Mouse (Mus musculus) MEL-GATA-1-ER (cell line): Measurements from ENCODE around the gene Oser1.

Experiments
- DNase-seq: peaks from one replicate; pipeline ENCODE4 v3.0.0-alpha.2; 2012; ENCODE audit warnings: low read depth; ENCODE audit errors: extremely low read depth

The Oser1 gene

GRCm38 (mm10) chr2:163404037-163404815, 20.3 kb downstream of the Oser1 start:
- no peak for DNase-seq

- peak; percentile 70 for DNase-seq
These were observed 23.3 kb downstream of the Oser1 start for GRCm38 (mm10) chr2:163401221-163401620.

DNA sequence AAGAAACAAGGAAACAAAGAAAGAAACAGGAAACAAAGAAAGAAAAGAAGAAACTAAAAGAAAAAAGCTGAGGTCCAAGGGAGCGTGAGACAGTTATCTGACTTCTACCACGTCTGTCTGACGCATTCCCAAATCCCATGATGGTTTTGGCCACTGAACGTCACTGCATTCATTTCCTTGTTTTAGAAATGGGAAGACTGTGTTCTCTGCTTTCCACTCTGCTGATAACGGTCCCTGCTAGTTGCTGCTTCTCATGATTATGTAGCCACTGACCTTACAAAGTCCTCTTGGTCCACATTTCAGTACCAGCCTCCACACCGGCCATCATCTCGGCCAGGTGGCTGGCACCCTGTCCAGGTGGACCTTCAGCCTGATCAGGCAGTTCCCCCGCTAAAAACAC, 25.3 kb downstream of the Oser1 start:
- DNase-seq = no peak

DNA sequence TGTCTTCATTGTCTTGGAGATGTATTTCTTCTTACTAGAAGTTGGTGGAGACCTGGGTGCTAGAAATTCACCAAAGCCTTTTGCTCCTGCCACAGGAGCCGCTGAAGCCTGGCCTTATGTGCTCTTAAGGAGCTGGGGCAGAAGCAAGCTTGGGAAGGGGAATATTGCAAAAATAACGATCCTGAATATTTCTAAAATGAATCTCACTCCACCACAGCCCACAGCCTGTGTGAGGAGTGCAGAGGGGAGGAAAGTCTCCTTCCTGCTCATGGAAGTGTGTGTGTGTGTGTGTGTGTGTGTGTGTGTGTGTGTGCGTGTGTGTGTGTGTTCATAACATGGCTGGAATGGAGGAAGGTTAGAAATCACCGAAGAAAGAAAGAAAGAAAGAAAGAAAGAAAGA, 25.7 kb downstream of the Oser1 start:
- no peak for DNase-seq

GRCm38 (mm10) chr2:163397905-163398304, 26.6 kb downstream of the Oser1 start, which contains the start of gene Jph2:
Gene Jph2 (minus strand): TSS chr2:163397993.
- no peak for DNase-seq

DNA sequence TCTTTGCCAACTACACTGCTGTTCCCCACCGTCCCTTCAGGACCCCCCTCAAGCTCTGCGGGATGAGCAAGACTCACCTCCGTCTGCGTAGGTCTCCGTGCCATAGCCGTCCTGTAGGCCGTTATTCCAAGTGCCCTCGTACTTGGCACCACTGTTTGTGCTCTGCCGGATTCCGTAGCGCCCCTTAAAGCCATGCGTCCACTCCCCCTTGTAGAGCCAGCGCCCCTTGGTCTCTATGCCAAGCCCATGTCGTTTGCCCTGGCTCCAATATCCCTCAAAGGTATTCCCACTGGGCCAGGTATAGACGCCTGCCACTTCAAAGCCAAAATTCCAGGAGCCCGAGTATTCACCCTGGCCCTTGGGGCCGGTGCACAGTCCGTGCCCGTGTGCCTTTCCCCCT, 27.4 kb downstream of the Oser1 start:
- no peak for DNase-seq

- no peak for DNase-seq
These were observed 29.5 kb downstream of the Oser1 start for GRCm38 (mm10) chr2:163394977-163395376.

- no peak for DNase-seq
These were observed 30.5 kb downstream of the Oser1 start for GRCm38 (mm10) chr2:163393976-163394375.

DNA sequence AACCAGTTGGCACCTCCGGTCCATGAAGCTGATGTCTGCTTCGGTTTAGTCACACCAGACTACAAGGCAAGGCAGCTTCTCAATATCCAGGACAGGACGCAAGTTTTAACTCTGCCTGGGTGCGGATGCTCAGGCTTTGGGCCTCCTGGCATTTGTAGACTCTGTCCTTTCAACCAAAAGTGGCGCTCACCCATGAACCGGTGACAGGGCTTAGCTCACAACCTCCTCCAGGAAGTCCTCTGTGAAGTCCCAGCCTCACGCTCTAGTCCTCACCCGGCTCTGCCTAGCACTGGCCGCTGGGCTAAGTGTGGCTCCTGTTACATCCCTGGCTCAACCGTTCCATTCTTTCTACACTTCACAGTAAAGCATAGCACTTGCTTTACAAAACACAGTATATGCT, 31.3 kb downstream of the Oser1 start:
- DNase-seq = no peak

- DNase-seq = no peak
These were observed 32.1 kb downstream of the Oser1 start for GRCm38 (mm10) chr2:163392436-163392835.

- DNase-seq = no peak
These were observed 37.9 kb downstream of the Oser1 start for GRCm38 (mm10) chr2:163386423-163387190.

- no peak for DNase-seq
These were observed 39.4 kb downstream of the Oser1 start for GRCm38 (mm10) chr2:163385126-163385525.

- no peak for DNase-seq
These were observed 43.3 kb downstream of the Oser1 start for GRCm38 (mm10) chr2:163381246-163381645.

- no peak for DNase-seq
These were observed 45.1 kb downstream of the Oser1 start for GRCm38 (mm10) chr2:163379366-163379765.

DNA sequence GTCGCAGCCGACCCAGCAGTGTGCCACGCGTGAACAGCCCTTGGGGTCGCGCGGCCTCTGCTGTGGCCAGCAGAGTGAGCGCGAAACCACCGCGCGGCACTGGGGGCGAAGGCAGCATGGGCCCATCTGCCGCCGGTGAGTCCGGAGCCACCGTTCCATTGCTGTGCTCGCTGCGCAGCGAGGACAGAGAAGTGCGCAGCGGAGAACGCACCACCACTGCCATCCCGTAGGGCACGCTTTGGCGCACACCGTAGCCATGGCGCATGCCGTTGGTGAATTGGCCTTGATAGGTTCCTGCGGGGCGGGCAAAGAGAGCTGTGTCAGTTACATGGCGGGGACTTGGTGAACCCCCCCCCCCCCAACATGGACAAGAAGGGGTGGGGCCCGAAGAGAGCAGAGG, 48.4 kb downstream of the Oser1 start:
- DNase-seq = no peak

DNA sequence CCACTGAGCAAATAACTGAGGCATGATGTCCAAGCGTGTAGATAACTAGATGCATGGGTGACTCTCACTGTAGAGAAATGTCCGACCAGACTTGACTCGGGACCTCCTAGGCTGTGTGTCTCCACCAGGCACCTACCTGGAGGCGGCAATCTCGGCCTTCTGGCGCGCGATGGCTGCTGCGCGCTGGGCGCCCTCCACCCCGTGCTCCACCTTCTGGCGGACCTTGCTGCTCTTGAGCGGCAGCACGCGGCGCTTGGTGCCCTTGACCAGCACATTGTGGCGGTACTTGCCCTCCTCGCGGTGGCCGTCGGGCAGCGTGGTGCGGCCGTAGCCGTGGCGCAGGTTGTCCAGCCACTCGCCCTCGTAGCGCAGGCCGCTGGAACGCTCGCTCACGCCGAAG, 49.0 kb downstream of the Oser1 start:
- DNase-seq = no peak

- DNase-seq = no peak
These were observed 51.9 kb downstream of the Oser1 start for GRCm38 (mm10) chr2:163372627-163373026.

- no peak for DNase-seq
These were observed 54.3 kb downstream of the Oser1 start for GRCm38 (mm10) chr2:163370175-163370574.

- no peak for DNase-seq
These were observed 59.5 kb downstream of the Oser1 start for GRCm38 (mm10) chr2:163364785-163365541.

DNA sequence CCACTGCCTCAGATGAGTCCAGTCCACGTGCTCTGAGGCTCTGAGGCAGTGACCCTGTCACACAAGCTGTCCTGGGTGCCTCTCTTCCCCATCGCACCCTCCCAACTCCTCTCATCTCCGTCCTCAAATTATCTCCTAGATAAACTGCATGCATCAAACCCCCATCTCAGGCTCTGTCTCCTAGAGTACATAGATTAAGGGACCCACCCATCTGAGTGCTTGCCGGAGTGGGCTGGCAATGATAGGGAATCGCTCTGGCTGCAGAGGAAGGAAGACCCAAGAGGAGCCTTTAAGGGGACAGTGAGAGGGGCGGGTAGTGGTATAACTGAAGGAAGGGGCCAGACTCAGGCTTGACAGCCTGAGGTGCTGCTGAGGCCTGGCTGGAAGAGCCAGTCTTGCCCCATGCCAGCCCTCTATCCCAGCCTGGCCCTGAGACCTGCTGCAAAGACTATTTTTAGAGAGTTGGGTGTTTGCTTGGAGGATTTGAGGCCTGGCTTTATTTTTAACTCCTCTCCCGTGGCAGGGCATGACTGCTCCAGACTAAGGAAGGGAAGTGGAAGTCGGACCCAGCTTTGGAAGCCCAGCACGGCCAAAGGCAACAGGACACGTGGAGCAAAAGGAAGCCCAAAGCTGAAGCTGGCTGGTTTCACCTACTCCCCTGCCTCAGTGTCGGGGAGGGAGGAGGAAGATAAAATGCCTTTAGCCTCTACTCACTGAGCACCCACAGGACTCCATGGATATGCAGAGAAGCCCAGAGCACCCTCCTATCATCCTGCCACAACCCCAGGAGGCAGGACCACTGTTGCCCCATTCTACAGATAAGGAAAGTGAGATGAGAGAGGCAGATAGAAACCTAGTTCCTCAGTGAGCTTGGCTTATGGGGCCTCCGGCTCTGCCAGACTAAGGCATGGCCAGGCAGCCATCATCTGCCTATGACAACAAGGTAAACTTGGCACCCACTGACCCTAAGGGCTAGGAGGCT, 61.3 kb downstream of the Oser1 start:
- no peak for DNase-seq
